Mouse (Mus musculus): ENCODE measurements around the gene Otulin. TPM values are rescaled to one million over a fixed set of nuclear protein-coding genes. Genes with fewer than 3 reads are reported as not detected.

Gene Otulin
- polyA plus RNA-seq, 1 experiment, result 36.9 TPM

GRCm38 (mm10) chr15:27502338-27502737 lies 128.2 kb downstream of the Otulin start:
- Histone ChIP-seq H3K4me3 (no peak overlapping the region), H3ac (ENCODE audit: control insufficient read depth, insufficient read length) (no peak overlapping the region), H3K36me3 (ENCODE audit: control insufficient read depth, insufficient read depth) (no peaks in the 10 kb centered on the region), H3K4me2 (ENCODE audit: low read depth) (no peak overlapping the region), H3K79me2 (ENCODE audit: control insufficient read depth, insufficient read depth) (peaks cover 98% of the 10 kb centered on the region), H3K27me3 (ENCODE audit: control insufficient read depth, insufficient read depth, insufficient read length) (no peaks in the 10 kb centered on the region)
- TF ChIP-seq TCF12 (IDR thresholded peaks at IDR 0.05; ENCODE audit: insufficient read depth, poor library complexity, severe bottlenecking) (no peak), CEBPB (IDR thresholded peaks at IDR 0.05; ENCODE audit: insufficient read depth, poor library complexity, severe bottlenecking) (no peak), MYOD1 (IDR thresholded peaks at IDR 0.05; ENCODE audit: control insufficient read depth in 1 of 3, insufficient read length in 2 of 3, low read depth in 2 of 3) (no peak), MAX (IDR thresholded peaks at IDR 0.05; ENCODE audit: low read depth) (no peak), REST (IDR thresholded peaks at IDR 0.05; ENCODE audit: insufficient read depth, insufficient read length) (no peak), TCF3 (IDR thresholded peaks at IDR 0.05; ENCODE audit: insufficient read length, low read depth) (no peak), SRF (IDR thresholded peaks at IDR 0.05; ENCODE audit: control insufficient read depth, insufficient read length, low read depth) (no peak)

DNA sequence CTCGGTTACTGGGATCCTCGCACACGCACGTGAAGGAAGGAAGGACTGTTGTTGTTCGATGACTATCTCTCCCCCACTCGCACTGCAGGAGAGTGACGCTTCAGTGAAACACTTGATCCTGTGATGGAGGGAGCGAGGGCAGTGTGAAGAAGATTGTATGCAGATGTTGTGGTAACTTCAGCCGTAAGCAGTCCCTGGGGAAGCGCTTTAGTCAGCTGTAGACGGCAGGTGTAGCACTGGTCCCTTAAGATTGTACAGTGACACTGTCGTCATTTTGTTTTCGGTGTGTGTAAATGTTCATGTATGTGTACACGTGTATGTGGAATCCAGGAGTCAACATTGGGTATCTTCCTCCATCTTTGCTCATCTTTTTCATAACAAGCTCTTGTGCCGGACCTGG lies 130.1 kb downstream of the Otulin start:
- no peaks in the 10 kb centered on the region for H3K36me3 ChIP-seq (ENCODE audit: control insufficient read depth, insufficient read depth)
- H3K27me3 ChIP-seq (ENCODE audit: control insufficient read depth, insufficient read depth, insufficient read length), result no peaks in the 10 kb centered on the region
- peaks cover 99% of the 10 kb centered on the region for H3K79me2 ChIP-seq (ENCODE audit: control insufficient read depth, insufficient read depth)
- H3K4me2 ChIP-seq (ENCODE audit: low read depth), result no peak overlapping the region
- H3ac ChIP-seq (ENCODE audit: control insufficient read depth, insufficient read length), result no peak overlapping the region
- H3K4me3 ChIP-seq, result no peak overlapping the region
- TF ChIP-seq POLR2AphosphoS2 (IDR thresholded peaks at IDR 0.05; ENCODE audit: insufficient read length, low read depth) (no peak), REST (IDR thresholded peaks at IDR 0.05; ENCODE audit: insufficient read depth, insufficient read length) (no peak), MAX (IDR thresholded peaks at IDR 0.05; ENCODE audit: low read depth) (no peak), SRF (IDR thresholded peaks at IDR 0.05; ENCODE audit: control insufficient read depth, insufficient read length, low read depth) (no peak), TCF3 (IDR thresholded peaks at IDR 0.05; ENCODE audit: insufficient read length, low read depth) (no peak), POLR2A (IDR thresholded peaks at IDR 0.05; ENCODE audit: insufficient read length, low read depth) (no peak), E2F4 (IDR thresholded peaks at IDR 0.05; ENCODE audit: insufficient read depth) (no peak), MYOG (IDR thresholded peaks at IDR 0.05; ENCODE audit: control insufficient read depth in 1 of 3, insufficient read depth in 1 of 3, insufficient read length in 2 of 3, low read depth in 2 of 3) (no peak), USF1 (IDR thresholded peaks at IDR 0.05; ENCODE audit: low read depth) (no peak), CEBPB (IDR thresholded peaks at IDR 0.05; ENCODE audit: insufficient read depth, poor library complexity, severe bottlenecking) (no peak), TCF12 (IDR thresholded peaks at IDR 0.05; ENCODE audit: insufficient read depth, poor library complexity, severe bottlenecking) (no peak), MYOD1 (IDR thresholded peaks at IDR 0.05; ENCODE audit: control insufficient read depth in 1 of 3, insufficient read length in 2 of 3, low read depth in 2 of 3) (no peak)

GRCm38 (mm10) chr15:27498078-27498477 lies 132.4 kb downstream of the Otulin start:
- Histone ChIP-seq H3K4me2 (ENCODE audit: low read depth) (no peak overlapping the region), H3K27me3 (ENCODE audit: control insufficient read depth, insufficient read depth, insufficient read length) (no peaks in the 10 kb centered on the region), H3K36me3 (ENCODE audit: control insufficient read depth, insufficient read depth) (peaks cover 4% of the 10 kb centered on the region), H3K4me3 (no peak overlapping the region), H3K79me2 (ENCODE audit: control insufficient read depth, insufficient read depth) (peaks cover 99% of the 10 kb centered on the region), H3ac (ENCODE audit: control insufficient read depth, insufficient read length) (no peak overlapping the region)
- TF ChIP-seq E2F4 (IDR thresholded peaks at IDR 0.05; ENCODE audit: insufficient read depth), result no peak

GRCm38 (mm10) chr15:27497300-27497997 lies 133.0 kb downstream of the Otulin start:
- Histone ChIP-seq H3K4me3 (no peak overlapping the region), H3K36me3 (ENCODE audit: control insufficient read depth, insufficient read depth) (peaks cover 4% of the 10 kb centered on the region), H3K4me2 (ENCODE audit: low read depth) (no peak overlapping the region), H3ac (ENCODE audit: control insufficient read depth, insufficient read length) (no peak overlapping the region), H3K79me2 (ENCODE audit: control insufficient read depth, insufficient read depth) (peaks cover 99% of the 10 kb centered on the region), H3K27me3 (ENCODE audit: control insufficient read depth, insufficient read depth, insufficient read length) (no peaks in the 10 kb centered on the region)
- TF ChIP-seq USF1 (IDR thresholded peaks at IDR 0.05; ENCODE audit: low read depth) (no peak), REST (IDR thresholded peaks at IDR 0.05; ENCODE audit: insufficient read depth, insufficient read length) (no peak), MYOG (IDR thresholded peaks at IDR 0.05; ENCODE audit: control insufficient read depth in 1 of 3, insufficient read depth in 1 of 3, insufficient read length in 2 of 3, low read depth in 2 of 3) (no peak), TCF12 (IDR thresholded peaks at IDR 0.05; ENCODE audit: insufficient read depth, poor library complexity, severe bottlenecking) (no peak), MAX (IDR thresholded peaks at IDR 0.05; ENCODE audit: low read depth) (no peak), TCF3 (IDR thresholded peaks at IDR 0.05; ENCODE audit: insufficient read length, low read depth) (no peak), POLR2AphosphoS2 (IDR thresholded peaks at IDR 0.05; ENCODE audit: insufficient read length, low read depth) (no peak), SRF (IDR thresholded peaks at IDR 0.05; ENCODE audit: control insufficient read depth, insufficient read length, low read depth) (no peak), E2F4 (IDR thresholded peaks at IDR 0.05; ENCODE audit: insufficient read depth) (no peak), MYOD1 (IDR thresholded peaks at IDR 0.05; ENCODE audit: control insufficient read depth in 1 of 3, insufficient read length in 2 of 3, low read depth in 2 of 3) (no peak), POLR2A (IDR thresholded peaks at IDR 0.05; ENCODE audit: insufficient read length, low read depth) (no peak), CEBPB (IDR thresholded peaks at IDR 0.05; ENCODE audit: insufficient read depth, poor library complexity, severe bottlenecking) (no peak)

GRCm38 (mm10) chr15:27496596-27497299 lies 133.7 kb downstream of the Otulin start:
- Histone ChIP-seq H3K79me2 (ENCODE audit: control insufficient read depth, insufficient read depth) (peaks cover 98% of the 10 kb centered on the region), H3ac (ENCODE audit: control insufficient read depth, insufficient read length) (no peak overlapping the region), H3K4me2 (ENCODE audit: low read depth) (no peak overlapping the region), H3K36me3 (ENCODE audit: control insufficient read depth, insufficient read depth) (peaks cover 4% of the 10 kb centered on the region), H3K27me3 (ENCODE audit: control insufficient read depth, insufficient read depth, insufficient read length) (no peaks in the 10 kb centered on the region), H3K4me3 (no peak overlapping the region)
- TF ChIP-seq SRF (IDR thresholded peaks at IDR 0.05; ENCODE audit: control insufficient read depth, insufficient read length, low read depth), result no peak

Data from myocyte (in vitro differentiated cells).